Mouse (Mus musculus) telencephalon, adult 2 months (tissue): ENCODE data around the gene Foxb2.
"Not testable (repeated sequence)": the region's sequence is repeated elsewhere in the genome, so short reads cannot be mapped to it uniquely, and the experiment has no call there.

Experiments used
- DNase-seq: peaks from one replicate; pipeline ENCODE4 v3.0.0-alpha.2; 2011; ENCODE audit warnings: low read depth, low spot score

Foxb2 gene

DNA sequence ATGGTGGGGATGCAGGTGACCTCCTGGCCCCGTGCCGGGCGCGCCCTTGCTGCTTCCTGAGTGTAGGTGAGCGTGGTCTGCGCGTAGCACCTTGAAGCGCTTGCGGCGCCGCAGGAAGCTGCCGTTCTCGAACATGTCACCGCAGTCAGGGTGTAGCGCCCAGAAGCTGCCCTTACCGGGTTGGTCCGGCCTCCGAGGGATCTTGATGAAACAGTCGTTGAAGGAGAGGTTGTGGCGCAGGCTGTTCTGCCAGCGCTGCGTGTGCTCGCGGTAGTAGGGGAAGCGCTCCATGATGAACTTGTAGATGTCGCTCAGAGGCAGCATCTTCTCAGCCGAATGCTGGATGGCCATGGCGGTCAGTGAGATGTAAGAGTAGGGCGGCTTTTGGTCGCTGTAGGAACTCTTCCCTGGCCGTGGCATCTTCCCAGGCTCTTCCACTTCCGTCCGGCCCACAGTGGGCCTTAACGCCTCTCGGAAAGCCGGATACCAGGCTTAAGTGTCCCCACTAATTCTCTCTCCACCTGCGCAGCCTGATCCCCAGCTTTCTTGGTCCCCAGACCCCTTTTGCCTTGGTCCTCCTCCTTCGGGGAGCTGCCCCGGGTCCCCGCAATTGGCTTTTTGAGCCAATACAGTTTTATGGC, at the start of gene Foxb2:
TSS of gene Foxb2 (minus strand) at position 585 of the 641 bp plus-strand sequence.
- DNase-seq, result no peak

DNA sequence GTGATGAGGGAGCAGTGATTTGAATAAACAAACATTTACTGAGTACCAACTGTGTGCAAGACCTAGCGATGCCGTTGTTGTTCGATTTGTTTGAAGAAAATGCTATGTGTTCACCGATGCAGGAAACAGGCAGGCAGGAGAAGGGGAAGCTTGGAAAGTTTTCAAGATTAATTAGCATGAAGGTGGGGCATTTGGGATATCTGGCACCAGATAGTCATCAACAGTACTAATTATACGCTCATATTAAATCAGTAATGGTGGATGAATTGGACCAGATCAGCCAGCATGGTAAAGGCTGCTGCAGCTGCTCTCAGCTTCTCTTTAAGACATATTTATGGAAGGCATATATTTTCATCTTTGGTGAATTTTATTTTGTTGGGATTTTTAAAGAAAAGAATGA, 37.9 kb upstream of the Foxb2 start:
- no peak for DNase-seq

DNA sequence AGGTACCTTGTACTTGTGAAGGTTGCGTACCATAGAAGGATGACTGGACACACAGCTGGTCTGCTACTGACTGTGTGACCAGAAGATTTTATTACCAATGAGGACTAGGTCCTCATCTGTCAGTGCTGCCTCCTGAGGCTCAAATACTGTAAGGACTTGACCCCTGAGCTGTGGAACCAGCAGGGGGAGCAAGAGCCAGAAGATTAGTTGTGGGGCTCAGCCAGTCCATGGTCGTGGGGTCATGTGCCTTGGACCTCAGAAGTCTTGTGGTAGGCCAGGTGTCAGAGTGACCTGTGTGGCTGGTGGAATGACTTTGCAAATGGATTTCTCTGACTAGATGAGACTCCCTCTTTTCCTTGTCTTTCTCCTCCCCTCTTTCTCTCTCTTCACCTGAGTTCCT, 29.5 kb upstream of the Foxb2 start:
- DNase-seq, result no peak

DNA sequence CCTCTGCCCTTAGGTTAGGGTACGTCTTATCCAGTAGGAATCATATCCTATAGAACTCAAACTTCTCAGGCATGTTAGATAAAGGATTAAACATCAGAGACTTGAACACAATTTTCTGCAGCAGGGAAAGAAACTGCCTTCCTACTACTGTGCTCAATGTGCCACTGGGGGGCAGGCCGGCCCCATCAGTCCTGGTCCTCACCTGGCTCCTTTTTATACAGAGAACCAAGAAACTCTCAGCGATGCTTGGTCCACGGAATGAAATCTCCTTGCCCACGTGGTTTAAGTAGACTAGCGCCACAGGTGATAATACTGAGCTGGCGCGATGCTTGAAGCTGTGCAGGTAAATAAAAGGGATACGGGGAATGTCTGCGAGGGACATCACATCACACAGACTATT, 26.1 kb upstream of the Foxb2 start:
- DNase-seq, result no peak

DNA sequence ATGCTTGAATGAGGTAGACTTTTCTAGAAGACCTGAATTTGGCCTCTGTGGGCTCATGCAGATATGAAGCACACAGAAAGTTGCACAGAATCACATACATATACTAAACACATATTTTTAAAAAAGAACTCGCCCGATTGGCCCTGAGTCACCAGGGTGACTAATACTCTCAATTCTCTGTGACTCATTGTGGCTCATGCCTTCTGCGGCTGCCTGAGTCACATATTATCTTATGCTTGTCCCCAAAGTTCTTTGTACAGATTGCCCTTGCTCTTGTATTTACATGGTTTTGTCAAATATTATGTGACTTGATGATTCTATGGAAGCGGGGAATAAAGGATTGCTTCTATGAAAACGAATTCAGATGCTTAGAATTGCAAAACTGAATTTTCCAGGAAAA, 25.0 kb upstream of the Foxb2 start:
- DNase-seq, result peak; percentile 12

DNA sequence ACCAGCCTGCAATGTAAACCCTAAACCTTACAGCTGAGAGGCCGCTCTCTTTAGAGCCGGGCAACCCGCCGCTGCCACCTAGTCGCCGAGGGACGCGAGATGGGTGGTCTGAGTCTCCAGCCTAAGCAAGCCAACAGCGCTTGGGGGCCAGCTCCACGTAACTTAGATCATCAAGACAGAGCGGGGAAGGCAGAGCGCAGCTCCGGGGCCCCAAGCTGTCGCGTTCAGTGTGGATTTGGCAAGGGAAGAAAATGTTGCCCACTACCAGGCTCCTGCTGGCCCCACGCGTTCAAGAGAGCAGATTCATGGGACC, 2.8 kb upstream of the Foxb2 start:
- no peak for DNase-seq

DNA sequence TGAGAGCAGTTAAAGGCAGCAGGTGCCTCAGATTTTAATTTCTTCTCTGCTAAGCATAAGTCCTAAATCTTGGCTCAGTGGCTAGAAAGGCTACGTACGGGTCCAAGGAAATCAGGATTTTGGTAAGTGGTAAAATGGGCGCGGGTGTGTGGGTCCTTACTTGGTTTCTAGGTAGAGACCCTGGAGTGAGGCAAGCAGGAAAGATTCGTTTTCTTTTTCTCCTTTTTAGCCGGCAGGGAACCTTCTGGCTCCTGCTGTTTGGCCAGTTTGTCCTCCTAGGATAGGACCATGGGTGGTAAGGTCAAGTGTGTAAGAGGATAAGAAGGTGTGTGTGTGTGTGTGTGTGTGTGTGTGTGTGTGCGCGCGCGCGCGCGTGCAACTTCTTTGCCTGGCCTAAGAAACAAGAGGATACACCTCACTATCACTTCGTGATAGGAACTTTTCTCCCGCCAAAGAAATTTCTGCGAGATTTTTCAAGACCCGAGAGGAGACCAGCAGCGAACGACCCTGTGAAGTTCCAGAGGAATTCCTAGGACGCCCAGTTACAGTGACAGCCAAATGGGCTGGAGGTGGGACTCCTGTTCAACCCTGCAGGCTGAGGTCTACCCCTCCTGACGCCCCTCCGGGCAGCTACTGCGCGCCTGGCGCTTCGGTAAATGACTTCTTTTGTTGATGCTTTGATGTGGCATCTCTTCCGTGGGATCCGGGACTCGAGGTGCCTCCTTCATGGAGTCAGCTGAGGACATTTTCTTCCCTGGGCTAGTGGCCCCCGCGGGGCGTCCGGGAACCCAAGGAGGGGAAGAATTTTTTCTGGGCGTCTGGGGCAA, 2.2 kb upstream of the Foxb2 start:
- no peak for DNase-seq

DNA sequence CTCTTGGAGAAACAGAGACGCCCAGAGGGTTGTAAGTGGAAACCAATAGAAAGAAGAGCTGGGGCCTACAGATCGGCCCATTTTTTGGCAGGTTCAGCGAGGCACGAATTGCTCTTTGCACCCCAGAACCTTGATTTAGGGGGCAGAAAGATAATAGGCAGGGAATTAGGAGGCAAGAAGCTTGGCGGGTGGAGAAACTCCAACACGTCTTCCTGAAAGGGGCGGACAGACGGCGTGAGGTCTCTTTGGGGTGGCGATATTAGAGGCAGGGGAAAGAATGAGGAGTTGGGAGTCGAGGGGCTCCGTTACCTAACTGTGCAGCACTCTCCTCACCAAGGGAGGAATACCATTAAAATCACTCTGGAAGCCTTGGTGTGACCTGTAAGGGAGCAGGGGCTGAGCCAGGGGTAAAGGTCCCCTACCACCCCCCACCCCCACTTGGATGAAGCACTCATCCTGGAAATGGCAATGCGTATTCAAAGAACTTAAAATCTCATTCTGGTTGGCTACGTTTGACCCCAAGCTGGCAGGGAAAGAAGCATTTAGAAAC, 1.5 kb upstream of the Foxb2 start:
- DNase-seq, result no peak

DNA sequence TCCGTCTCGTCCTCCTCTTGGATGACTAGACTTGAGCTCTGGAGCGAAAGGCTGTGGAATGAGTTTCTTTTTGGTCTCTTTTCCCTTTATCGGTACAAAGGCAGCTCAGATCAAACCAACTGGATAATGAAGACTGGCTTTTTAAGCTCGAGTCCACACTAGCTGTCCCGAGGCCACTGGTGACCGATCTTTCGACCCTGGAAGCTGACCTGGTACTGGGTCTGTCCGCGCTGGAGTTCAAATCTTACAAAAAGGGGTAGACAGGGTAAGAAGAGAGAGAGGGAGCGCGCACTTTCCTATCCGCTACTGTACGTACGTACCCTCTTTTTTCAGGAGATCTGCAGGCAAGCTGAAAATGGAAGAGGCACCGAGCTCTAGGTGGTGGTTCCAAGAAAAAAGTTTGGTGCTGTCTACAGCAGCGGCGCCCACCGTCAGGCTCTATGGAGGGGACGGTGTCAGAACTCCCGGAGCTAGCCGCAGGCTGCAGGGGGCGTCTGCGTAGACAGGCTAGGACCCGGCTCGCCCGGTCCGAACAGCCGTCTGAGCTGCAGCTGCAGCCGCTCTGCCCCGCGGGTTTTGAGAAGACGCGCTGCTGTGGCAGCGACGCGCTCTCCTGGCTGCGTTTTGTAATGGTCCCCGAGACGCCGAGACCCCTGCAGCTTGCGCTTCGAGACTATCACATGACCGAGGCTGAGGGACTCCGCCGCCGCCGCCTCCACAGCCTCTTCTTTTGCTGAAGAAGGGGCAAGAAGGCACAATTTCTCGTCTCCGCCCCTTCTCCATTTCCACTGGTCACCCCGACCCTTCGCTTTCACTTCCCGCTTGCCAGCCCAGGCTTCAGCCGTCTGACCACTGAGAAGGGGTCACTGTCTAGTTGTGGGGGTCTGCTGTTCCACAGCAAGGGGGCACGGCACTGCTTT, 597 bp upstream of the Foxb2 start:
- no peak for DNase-seq

DNA sequence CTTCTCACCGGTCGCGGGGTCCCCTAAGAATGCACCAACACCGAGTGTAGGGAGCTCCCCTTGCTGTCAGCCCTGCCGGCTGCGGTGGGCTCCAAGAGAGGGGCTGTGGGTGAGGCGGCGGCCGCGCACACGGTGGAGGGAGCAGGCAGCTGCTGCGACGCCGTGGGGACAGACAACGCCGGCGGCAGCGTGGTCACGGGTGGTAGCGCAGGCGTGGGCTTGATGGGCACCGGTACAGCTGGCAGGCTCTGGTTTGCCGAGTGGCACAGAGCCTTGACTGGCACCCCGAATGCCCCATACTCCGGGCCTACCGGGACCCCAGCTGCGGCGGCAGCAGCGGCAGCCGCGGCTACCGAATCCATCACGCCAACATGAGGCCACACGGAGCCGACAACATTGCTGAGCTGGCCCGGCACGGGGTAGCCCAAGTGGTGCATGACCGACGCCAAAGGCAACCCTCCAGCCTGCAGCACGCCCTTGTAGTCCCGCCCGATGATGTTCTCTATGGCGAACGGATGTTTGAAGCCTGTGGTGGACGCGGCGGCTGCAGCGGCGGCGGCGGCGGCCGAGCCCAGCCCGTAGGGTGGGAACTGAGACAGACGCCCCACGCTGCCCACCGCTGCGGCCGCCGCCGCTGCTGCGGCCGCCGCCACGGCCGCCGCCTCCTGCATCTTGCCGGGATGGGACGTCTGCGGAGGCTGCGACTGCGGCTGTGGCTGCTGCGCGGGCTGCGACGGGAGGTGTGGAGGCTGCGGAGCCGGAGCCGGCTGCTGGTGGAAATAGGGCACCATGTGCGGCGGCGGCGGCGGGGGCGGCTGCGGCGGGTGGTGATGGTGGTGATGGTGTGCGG, 1.0 kb downstream of the Foxb2 start:
- DNase-seq, result no peak

DNA sequence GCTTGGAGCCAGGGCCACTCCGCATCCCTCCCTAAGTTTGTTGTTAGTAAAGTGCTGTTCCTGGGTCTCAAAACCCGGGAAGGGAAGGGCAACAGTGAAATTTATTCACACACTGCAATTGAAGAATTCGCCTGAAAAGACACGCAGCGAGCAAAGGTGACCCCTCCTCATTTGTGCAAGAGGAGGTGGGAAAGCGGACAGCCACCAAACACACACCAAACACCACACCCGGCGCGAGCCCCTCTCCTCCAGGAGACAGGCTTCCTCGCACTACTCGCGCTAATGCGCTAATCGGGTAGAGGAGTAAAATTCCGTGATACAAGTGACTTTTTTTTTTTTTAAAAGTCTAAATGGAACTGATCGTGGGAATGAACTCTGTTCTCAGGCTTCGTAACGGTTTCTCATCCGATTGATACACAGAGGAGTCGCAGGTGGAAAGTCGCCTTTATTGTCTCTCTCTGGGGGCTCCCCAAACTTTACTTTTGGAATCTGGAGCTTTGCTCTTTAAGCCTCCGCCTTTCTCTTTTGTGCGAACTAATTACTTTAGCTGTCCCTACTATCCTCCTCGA, 2.3 kb downstream of the Foxb2 start:
- DNase-seq, result no peak

DNA sequence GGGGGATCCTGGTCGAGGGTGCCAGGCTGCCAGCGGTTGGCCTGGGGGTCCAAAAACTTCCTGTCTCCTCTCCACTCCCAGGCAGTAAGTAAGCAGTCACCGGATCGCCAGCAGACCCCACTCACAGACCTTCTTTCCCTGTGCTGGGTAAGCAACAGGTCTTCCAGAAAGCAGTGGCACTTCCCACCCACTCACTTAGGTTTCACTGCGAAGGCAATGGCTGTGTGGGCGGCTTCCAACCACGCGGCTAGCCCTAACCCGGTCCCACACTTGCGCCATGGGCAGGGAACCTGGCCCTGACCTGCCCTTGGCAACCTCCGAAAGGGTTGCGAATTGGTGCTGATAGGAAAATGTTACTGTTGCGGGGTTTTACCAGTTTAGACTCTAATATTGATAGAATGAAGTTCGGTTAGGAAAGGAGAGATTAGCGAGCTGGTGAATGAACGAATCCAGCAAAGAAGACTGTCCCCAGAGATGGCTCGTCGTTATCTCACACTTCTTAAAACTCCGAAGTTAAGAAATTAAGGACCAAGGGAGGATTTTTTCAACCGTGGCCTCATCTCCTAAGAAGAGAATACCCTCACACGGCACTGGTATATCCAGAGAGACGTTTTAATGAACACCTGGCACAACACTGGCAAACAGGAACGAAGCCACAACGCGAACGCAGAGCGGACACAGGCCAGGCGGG, 3.0 kb downstream of the Foxb2 start:
- DNase-seq, result no peak

DNA sequence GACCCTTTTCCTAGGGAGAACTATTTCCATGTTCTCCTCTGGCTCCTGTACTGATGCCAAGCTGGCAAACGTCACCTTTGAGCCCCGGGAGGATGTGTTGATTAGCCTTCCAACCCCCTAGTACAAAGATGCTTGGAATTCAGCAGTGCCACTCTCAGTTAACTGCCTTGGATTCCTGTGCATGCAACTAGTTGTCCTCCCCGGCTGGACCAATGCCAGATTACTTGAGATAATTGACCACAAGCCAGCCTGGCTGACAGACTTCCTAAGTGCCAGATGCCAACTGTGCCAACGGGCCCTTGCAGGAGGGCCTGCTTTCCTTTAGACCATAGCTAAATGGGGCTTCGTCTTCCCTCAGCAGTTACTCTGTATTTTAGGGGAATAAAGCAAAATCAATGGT, 5.1 kb downstream of the Foxb2 start:
- DNase-seq, result no peak

DNA sequence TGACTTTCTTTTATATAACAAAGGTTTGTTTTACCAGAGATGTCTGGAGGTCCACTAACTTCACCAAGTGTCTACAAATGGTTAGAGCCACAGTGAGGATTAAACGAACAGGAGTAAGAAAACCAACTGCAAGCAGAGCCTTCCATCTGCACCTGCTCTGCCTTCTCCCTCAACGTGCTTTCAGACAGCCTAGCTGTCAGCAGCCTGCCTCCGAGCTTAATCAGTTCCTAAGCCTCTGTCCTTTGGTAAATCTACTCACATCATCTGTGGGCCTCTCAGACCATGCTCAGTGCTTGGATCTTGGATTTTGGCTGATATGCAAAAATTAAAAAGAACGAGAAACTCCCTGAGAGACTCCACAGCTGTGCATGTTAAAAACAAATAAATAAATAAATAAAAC, 15.0 kb downstream of the Foxb2 start:
- DNase-seq, result no peak

DNA sequence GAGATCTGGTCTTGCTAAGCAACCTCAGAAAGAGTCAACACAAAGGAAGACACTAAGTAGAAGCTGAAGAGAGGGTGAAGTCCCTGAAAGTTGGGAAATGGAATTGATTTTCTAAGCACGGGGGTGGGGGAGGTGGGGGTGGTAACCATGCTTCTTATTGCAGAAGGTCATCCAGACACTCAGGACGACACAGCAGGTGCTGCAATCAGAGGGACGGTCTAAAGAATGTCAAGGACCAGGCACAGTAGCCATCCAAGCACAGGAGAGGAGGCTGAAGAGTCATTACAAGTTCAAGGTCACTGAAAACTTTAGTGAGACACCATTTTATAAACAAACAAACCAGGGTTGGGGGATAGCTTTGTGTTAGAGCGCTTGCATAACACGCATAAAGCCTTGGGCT, 16.9 kb downstream of the Foxb2 start:
- DNase-seq, result no peak

DNA sequence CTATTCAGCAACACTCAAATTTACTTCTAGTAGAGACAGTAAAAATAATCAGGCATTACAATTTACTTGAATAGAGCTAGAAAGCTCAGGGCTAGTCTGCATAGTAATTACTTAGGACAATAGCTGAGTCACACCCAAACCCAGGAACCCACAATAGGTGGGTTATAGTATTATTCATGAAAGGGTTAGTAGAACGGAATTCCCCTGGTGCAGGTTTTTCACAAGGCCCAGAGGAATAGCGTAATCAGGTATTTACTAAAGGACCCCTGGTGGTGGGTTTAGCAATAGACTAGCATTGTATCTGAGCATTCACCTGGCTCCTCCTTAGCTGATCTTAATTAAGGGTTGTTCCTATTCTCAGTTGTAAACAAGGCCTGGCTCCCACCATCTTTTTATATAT, 29.5 kb downstream of the Foxb2 start:
- DNase-seq, result not testable (repeated sequence)

DNA sequence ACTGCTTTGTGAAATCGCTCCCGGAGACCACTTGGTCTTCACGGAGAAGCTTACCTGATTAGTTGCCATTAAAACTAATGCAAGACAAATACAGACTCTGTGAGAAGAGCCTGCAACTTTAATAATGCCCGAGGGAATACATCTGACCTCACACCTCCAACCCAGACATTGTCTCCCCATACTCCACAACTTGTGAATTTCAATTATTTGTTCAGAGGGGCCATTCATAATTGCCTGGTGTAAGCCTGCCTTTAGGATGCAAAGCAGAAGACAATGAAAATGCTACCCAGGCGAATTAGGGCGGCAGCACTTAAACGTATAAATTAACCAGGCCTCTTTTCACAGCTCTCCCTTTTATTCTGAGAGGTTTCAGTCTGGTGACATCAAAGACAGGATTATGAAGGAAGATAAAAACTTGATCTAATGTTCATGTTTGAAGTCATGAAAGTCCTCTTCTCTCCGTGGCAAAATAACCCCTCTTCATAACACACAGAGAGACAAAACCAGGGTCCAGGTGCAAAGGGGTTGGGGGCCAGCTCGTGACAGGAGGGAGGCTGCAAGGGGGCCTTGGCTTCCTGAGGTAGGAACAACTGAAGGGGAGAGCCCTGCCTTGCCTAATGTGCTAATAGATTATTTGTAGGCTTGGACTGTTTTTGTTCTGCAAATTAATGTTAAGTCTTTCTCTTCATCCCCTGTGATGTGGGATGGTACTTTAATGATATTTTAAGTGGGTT, 31.9 kb downstream of the Foxb2 start:
- DNase-seq, result no peak

DNA sequence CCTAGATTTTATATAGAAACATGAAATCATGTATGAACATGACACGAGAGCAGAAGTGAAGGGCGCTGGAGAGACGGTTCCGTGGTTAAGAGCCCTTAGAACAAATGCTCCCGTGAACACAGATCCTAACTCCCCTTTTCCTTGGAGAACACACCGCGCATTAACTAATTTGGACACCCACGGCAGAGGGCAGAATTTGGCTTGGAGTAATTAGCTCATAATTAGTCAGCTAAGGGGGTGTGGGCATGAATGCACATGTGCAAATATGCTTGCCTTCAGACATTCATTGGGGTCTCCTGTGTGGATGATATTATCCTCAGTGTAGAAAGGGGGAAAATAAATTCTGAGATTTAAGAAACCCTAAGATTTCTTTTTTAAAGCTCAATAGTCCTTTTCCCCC, 32.6 kb downstream of the Foxb2 start:
- DNase-seq, result no peak

DNA sequence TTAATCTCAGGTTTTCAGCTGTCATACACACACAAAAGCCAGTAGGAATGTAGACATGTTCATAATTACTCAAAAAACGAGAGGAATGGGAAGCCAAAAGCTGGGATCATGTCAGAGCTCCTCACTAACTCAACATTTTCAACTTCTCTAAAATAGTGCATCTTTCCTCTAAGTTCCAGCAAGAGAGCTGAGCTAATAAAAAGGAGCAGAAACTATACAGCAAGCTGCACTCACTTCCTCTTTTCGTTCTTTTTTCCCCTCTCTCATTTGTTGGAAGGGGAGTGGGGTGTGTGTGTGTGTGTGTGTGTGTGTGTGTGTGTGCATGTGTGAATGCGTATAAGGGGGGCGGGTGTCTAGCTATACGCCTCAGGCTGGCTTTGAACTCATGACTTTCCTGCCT, 45.9 kb downstream of the Foxb2 start:
- DNase-seq, result no peak

DNA sequence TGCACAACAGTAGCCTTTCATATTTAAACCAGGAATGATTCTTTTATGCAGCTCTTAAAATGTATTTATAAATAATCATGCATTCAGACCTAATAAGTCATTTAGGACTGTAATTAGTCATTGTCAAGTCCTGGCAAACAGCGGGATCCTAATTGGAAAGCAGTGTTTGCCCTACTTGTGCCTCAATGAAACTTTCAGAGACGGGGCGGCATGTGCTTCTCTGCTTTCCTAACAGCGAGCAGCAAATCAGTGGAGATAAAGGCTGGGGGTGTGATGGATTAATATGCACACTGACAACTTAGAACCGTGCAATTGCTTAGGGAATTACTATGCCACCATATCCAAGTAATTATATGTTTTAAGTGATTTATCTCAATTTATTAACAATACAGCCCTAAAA, 48.4 kb downstream of the Foxb2 start:
- no peak for DNase-seq
